Mouse (Mus musculus) thymus, adult 2 months (tissue): ENCODE measurements around the gene Tspan9. TPM values are rescaled to one million over a fixed set of nuclear protein-coding genes. Genes with fewer than 3 reads are reported as not detected.
A peak's percentile ranks its signal among the peaks of the same experiment; 100 is the strongest.

ENCODE experiments used
- DNase-seq: peaks from one replicate; pipeline ENCODE4 v3.0.0; 2021
- H3K27ac ChIP-seq: fragments of 200-500 bp; 2 replicates; pipeline ENCODE4 v1.5.1; 2012; ENCODE audit warnings: low read length, control low read depth; ENCODE audit not compliant: control insufficient read depth, insufficient read depth
- H3K27me3 ChIP-seq: fragments of 200-500 bp; 2 replicates; pipeline ENCODE4 v1.6.1; 2012; ENCODE audit warnings: mild to moderate bottlenecking, low read length, moderate library complexity, mixed read lengths; ENCODE audit not compliant: control insufficient read depth, insufficient read depth
- H3K36me3 ChIP-seq: fragments of 200-500 bp; 2 replicates; pipeline ENCODE4 v1.6.1; 2012; ENCODE audit warnings: mild to moderate bottlenecking, low read length, moderate library complexity; ENCODE audit not compliant: control insufficient read depth, insufficient read depth
- H3K4me1 ChIP-seq: fragments of 200-500 bp; replicated peaks from 2 replicates; pipeline ENCODE4 v1.6.1; 2012; ENCODE audit warnings: low read length; ENCODE audit not compliant: control insufficient read depth, insufficient read depth
- H3K4me3 ChIP-seq: fragments of 200-500 bp; 2 replicates; pipeline ENCODE4 v1.5.1; 2012; ENCODE audit warnings: mild to moderate bottlenecking, low read length, control low read depth, moderate library complexity; ENCODE audit not compliant: control insufficient read depth, insufficient read depth
- CTCF ChIP-seq: fragments of 200-500 bp; IDR thresholded peaks from 2 replicates; pipeline ENCODE4 v1.5.1; 2012; ENCODE audit warnings: mild to moderate bottlenecking, control low read depth, low read length, moderate library complexity, borderline replicate concordance; ENCODE audit not compliant: control insufficient read depth, poor library complexity, insufficient read depth; ENCODE audit errors: extremely low read depth
- POLR2A ChIP-seq: fragments of 200-500 bp; IDR thresholded peaks from 2 replicates; pipeline ENCODE4 v1.6.1; 2012; ENCODE audit warnings: mild to moderate bottlenecking, low read length, control low read depth, moderate library complexity; ENCODE audit not compliant: control insufficient read depth, poor library complexity, insufficient read depth; ENCODE audit errors: extremely low read depth
- WGBS: fragments of 180-500 bp; shearing (Covaris S2); methylation state at CpG from one replicate; pipeline ENCODE4 v1.1.7; 2018; 5-methylcytosine and 5-hydroxymethylcytosine counted together
- polyA plus RNA-seq: library from polyadenylated mRNA; depleted of rRNA; stranded (reverse); fragments of >200 nt; gene quantifications from 2 replicates; pipeline ENCODE4 v1.2.3, GENCODE M21; 2012

The Tspan9 gene
- polyA plus RNA-seq, 1 experiment: 36.7 TPM

DNA sequence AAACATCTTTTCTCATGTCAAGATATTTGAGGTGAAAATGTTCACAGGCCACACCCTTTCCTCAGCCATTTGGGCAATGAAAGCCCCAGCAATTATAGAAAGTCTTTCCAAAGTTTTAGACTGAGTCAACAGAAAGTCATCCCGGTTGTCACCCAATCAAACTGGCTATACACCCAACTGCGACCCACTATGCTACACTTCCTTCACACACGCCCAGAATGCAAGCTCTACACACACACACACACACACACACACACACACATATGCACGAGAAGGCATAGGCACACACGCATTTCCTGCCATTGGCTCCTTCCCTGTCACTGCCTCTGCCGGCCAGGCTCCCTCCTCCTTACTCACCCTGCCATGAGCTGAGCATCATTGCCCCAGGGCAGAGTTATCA is 99.9 kb downstream of the Tspan9 start:
- DNase-seq: no peak
- no peak overlapping the region for H3K4me3 ChIP-seq
- no peaks in the 10 kb centered on the region for H3K27me3 ChIP-seq
- no peak overlapping the region for H3K27ac ChIP-seq
- H3K4me1 ChIP-seq: peaks cover 19% of the 10 kb centered on the region
- no peak for TF ChIP-seq CTCF
- no peak for TF ChIP-seq POLR2A
- H3K36me3 ChIP-seq: no peaks in the 10 kb centered on the region
- WGBS: 34% methylated on average over 6 of the region's 6 CpGs

- no peaks in the 10 kb centered on the region for H3K36me3 ChIP-seq
- TF ChIP-seq POLR2A (no peak), CTCF (no peak)
- H3K4me3 ChIP-seq: no peak overlapping the region
- WGBS: 44% methylated on average over 6 of the region's 6 CpGs
- H3K4me1 ChIP-seq: peaks cover 19% of the 10 kb centered on the region
- no peak for DNase-seq
- no peak overlapping the region for H3K27ac ChIP-seq
- H3K27me3 ChIP-seq: no peaks in the 10 kb centered on the region
These were observed 101.6 kb downstream of the Tspan9 start for GRCm38 (mm10) chr6:128041836-128042235.

- Histone ChIP-seq H3K4me1 (peaks cover 34% of the 10 kb centered on the region), H3K4me3 (no peak overlapping the region), H3K27me3 (peaks cover 3% of the 10 kb centered on the region; the same call in 1 of the 2 replicates), H3K36me3 (no peaks in the 10 kb centered on the region), H3K27ac (no peak overlapping the region)
- 94% methylated on average over 9 of the region's 9 CpGs for WGBS
- no peak for DNase-seq
- TF ChIP-seq POLR2A: no peak
- no peak for TF ChIP-seq CTCF
These were observed 104.2 kb downstream of the Tspan9 start for GRCm38 (mm10) chr6:128039077-128039766.

DNA sequence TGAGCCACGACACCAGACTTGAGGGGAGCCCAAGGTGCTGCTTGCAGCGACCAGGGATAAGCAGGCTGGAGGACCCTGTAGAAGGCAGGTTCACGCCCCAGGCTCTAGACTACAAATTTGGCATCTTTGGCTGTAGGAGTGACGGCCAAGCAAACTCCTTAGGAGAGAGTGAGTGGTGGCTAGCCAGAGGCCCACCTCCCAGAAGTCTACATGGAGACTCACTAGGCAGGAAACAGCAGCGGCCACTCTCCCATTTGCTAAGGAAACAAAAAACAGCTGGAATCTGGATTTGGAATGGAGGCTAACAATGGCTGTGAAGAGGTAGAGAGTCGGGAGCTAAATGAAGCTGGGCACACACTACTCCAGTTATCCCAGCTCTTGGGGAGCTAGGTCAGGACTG is 104.8 kb downstream of the Tspan9 start:
- peaks cover 4% of the 10 kb centered on the region; the same call in 1 of the 2 replicates for H3K27me3 ChIP-seq
- H3K36me3 ChIP-seq: no peaks in the 10 kb centered on the region
- TF ChIP-seq CTCF (no peak), POLR2A (no peak)
- no peak overlapping the region for H3K27ac ChIP-seq
- no peak for DNase-seq
- WGBS: 95% methylated on average over 6 of the region's 6 CpGs
- H3K4me1 ChIP-seq: peaks cover 30% of the 10 kb centered on the region
- no peak overlapping the region for H3K4me3 ChIP-seq

DNA sequence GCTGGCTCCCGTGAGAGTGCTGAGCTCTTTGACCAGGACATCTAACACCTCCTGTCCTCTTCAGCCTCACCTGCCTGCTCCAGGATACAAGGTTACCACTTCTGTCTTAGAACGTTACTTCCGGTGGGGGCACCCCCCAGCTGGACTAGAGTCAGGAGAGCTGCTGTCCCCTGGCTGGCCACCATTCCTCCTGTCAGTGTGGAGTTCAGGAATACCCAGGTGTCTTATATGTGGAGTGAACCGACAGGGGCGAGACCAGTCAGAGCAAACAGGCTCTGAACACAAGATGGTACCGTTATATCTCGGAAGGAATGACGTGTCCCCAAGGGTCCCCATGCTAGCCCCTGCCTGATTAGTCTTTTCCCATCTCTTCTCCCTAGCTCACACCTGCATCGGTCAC is 106.8 kb downstream of the Tspan9 start:
- H3K4me1 ChIP-seq: peaks cover 17% of the 10 kb centered on the region
- 84% methylated on average over 9 of the region's 9 CpGs for WGBS
- H3K27ac ChIP-seq: no peak overlapping the region
- H3K4me3 ChIP-seq: no peak overlapping the region
- no peaks in the 10 kb centered on the region for H3K36me3 ChIP-seq
- peaks cover 4% of the 10 kb centered on the region; the same call in 1 of the 2 replicates for H3K27me3 ChIP-seq
- no peak for DNase-seq
- TF ChIP-seq POLR2A (no peak), CTCF (no peak)

GRCm38 (mm10) chr6:128035930-128036309 is 107.5 kb downstream of the Tspan9 start:
- no peak for DNase-seq
- H3K4me3 ChIP-seq: peak overlapping the region; percentile 52
- no peak for TF ChIP-seq CTCF
- TF ChIP-seq POLR2A: no peak
- 3% methylated on average over 4 of the region's 4 CpGs for WGBS
- no peak overlapping the region for H3K27ac ChIP-seq
- H3K4me1 ChIP-seq: peaks cover 17% of the 10 kb centered on the region
- peaks cover 4% of the 10 kb centered on the region; the same call in 1 of the 2 replicates for H3K27me3 ChIP-seq
- no peaks in the 10 kb centered on the region for H3K36me3 ChIP-seq
